Mouse (Mus musculus) ES-Bruce4 (cell line): Measurements from ENCODE around the gene Pamr1.

Experiments
- CTCF ChIP-seq: IDR thresholded peaks from one replicate; pipeline ENCODE4 v1.8.1; 2011; ENCODE audit warnings: low read depth, low read length
- EP300 ChIP-seq: IDR thresholded peaks from 2 replicates; pipeline ENCODE4 v1.6.1; 2011; ENCODE audit warnings: low read depth, low read length; ENCODE audit not compliant: insufficient read depth
- POLR2A ChIP-seq: IDR thresholded peaks from one replicate; pipeline ENCODE4 v1.8.1; 2011; ENCODE audit warnings: low read length; ENCODE audit not compliant: insufficient read depth

- TF ChIP-seq POLR2A (no peak), CTCF (no peak), EP300 (no peak)
These were observed 108.4 kb downstream of the Pamr1 start, which contains the start of gene Slc1a2 for GRCm38 (mm10) chr2:102658163-102658660.
